Comparison of ENCODE assay signal across 8 mouse cellular contexts in the genomic region with DNA sequence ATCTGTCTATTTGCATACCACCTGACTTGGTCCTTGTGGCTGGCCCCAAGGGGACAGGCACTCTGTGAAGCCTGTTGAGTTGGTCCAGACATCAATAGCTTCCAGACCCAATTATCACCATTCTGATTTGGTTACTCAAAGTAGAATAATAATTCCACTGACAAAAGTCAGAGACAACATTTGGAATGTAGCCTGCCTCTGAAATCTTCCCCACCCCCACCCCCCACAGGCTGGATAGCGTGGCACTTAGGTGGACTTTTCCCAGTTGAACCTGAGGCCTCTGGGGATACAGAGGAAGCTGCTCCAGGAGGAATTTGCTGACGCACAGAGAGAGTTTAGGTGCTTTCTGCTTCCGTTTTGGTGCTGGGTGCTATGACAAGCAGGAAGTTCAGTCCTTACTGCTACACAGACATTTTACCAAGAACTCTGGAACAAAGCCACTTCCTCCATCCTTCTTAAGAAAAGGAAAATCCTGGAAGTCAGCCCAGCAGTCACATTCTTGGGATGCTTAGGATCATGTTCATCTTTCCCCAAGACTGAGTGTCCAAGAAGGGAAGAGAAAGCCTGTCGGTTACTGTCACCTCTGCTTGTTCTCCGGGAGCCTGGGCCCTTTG. TPM values are rescaled to one million over a fixed set of nuclear protein-coding genes. Genes with fewer than 3 reads are reported as not detected.
DNase-seq lines count a peak whose midpoint lies in the region; ATAC-seq and TF ChIP-seq lines count a peak whose summit lies in the region.
"Had no signal": no experiment of that assay in that cellular context is flagged by ENCODE, and none has a peak within 500 bp of the region (broad histone marks: within the 10 kb centered on the region; RNA-seq: fewer than 3 reads in every experiment).

No protein-coding gene starts in this region.

- in situ Hi-C loops in Patski (cut with MboI; ENCODE audit: low pct_unique_long_range_greater_than_20kb), result loop anchor here (5.0 kb wide), 1 partner anchor 124 kb away; no protein-coding TSS in a partner anchor

- POLR2A ChIA-PET in Patski (lab: Charles Lee), result interaction anchor here (0.6 to 2.9 kb wide), 7 partner anchors 9 to 1318 kb away, joined by 3 to 19 read pairs (median 4); partner anchors contain the start of gene Ddah1

- H3K9ac ChIP-seq in embryonic facial prominence, embryonic 13.5 days, result no peak overlapping the region
- H3K9ac ChIP-seq in hindbrain, embryonic 16.5 days (ENCODE audit: low read depth, low read length), result no peak overlapping the region
- no peak overlapping the region for H3K9ac ChIP-seq in lung, postnatal 0 days (replicated peaks; ENCODE audit: low read depth)
- H3K9ac ChIP-seq: midbrain, embryonic 12.5 days had no signal

- peak overlapping the region; percentile 30 for H3K27ac ChIP-seq in embryonic facial prominence, embryonic 13.5 days
- H3K27ac ChIP-seq in hindbrain, embryonic 16.5 days (ENCODE audit: low read depth, low read length), result peak overlapping the region; percentile 36
- peak overlapping the region; percentile 43 for H3K27ac ChIP-seq in lung, postnatal 0 days (ENCODE audit: low read length)
- H3K27ac ChIP-seq: midbrain, embryonic 12.5 days had no signal

- no peaks in the 10 kb centered on the region for H3K27me3 ChIP-seq in Patski
- H3K27me3 ChIP-seq in embryonic facial prominence, embryonic 13.5 days, result no peaks in the 10 kb centered on the region
- H3K27me3 ChIP-seq in hindbrain, embryonic 16.5 days (replicated peaks; ENCODE audit: control insufficient read depth, insufficient read depth, low read length), result no peaks in the 10 kb centered on the region
- H3K27me3 ChIP-seq in lung, postnatal 0 days (replicated peaks; ENCODE audit: insufficient read depth, low read length), result no peaks in the 10 kb centered on the region

- peak; percentile 51 for ATAC-seq in Patski
- no peak for ATAC-seq in embryonic facial prominence, embryonic 13.5 days (ENCODE audit: insufficient number of reproducible peaks, insufficient read depth, low FRiP score, low TSS enrichment, low read depth)
- ATAC-seq in hindbrain, embryonic 16.5 days, result no peak
- ATAC-seq in lung, postnatal 0 days, result peak; percentile 66

- CTCF ChIA-PET in Patski (lab: Charles Lee), result interaction anchor here (1.5 to 2.7 kb wide), 3 partner anchors 8 to 28 kb away, joined by 3 to 12 read pairs (median 5); no protein-coding TSS in a partner anchor

- no peak overlapping the region for H3K4me2 ChIP-seq in embryonic facial prominence, embryonic 13.5 days
- H3K4me2 ChIP-seq in hindbrain, embryonic 16.5 days (ENCODE audit: low read length), result no peak overlapping the region
- no peak overlapping the region for H3K4me2 ChIP-seq in lung, postnatal 0 days (replicated peaks; ENCODE audit: low read depth, low read length)
- H3K4me2 ChIP-seq: midbrain, embryonic 12.5 days had no signal

- no peak overlapping the region for H3K4me3 ChIP-seq in embryonic facial prominence, embryonic 13.5 days
- no peak overlapping the region for H3K4me3 ChIP-seq in hindbrain, embryonic 16.5 days (ENCODE audit: low read length)
- no peak overlapping the region for H3K4me3 ChIP-seq in lung, postnatal 0 days (ENCODE audit: low read depth, low read length)
- H3K4me3 ChIP-seq: midbrain, embryonic 12.5 days had no signal

- no peaks in the 10 kb centered on the region for H3K9me3 ChIP-seq in embryonic facial prominence, embryonic 13.5 days
- no peaks in the 10 kb centered on the region for H3K9me3 ChIP-seq in hindbrain, embryonic 16.5 days (ENCODE audit: control insufficient read depth, low read length)
- no peaks in the 10 kb centered on the region for H3K9me3 ChIP-seq in lung, postnatal 0 days (ENCODE audit: low read length)
- H3K9me3 ChIP-seq: midbrain, embryonic 12.5 days had no signal

- DNase-seq in Patski (ENCODE audit: low read depth, low spot score), result peak; percentile 83
- DNase-seq in lung, postnatal 0 days (ENCODE audit: low spot score), result peak; percentile 85
- no peak for DNase-seq in frontal cortex, postnatal 36 days (ENCODE audit: low spot score in 2 of 2)
- no peak for DNase-seq in layer of hippocampus, adult 11-12 months (ENCODE audit: low spot score)
- DNase-seq in natural killer cell, adult 2 months (ENCODE audit: low spot score in 2 of 2), result no peak

- no peaks in the 10 kb centered on the region for H3K36me3 ChIP-seq in embryonic facial prominence, embryonic 13.5 days
- no peaks in the 10 kb centered on the region for H3K36me3 ChIP-seq in hindbrain, embryonic 16.5 days (ENCODE audit: control insufficient read depth, insufficient read depth, low read length)
- no peaks in the 10 kb centered on the region for H3K36me3 ChIP-seq in lung, postnatal 0 days (ENCODE audit: insufficient read depth, low read length)
- H3K36me3 ChIP-seq: midbrain, embryonic 12.5 days had no signal

- 33% methylated on average over 5 of the region's 5 CpGs for WGBS in embryonic facial prominence, embryonic 13.5 days
- 55% methylated on average over 5 of the region's 5 CpGs for WGBS in hindbrain, embryonic 16.5 days
- 18% methylated on average over 5 of the region's 5 CpGs for WGBS in lung, postnatal 0 days

- TF ChIP-seq CTCF in Patski (IDR thresholded peaks at IDR 0.05), result no peak
- no peak for TF ChIP-seq CTCF in lung, postnatal 0 days (IDR thresholded peaks at IDR 0.05)

- TF ChIP-seq EP300 in lung, postnatal 0 days (IDR thresholded peaks at IDR 0.05), result peak; percentile 80

- H3K4me1 ChIP-seq in embryonic facial prominence, embryonic 13.5 days, result peaks cover 15% of the 10 kb centered on the region
- H3K4me1 ChIP-seq in hindbrain, embryonic 16.5 days (ENCODE audit: control insufficient read depth, insufficient read depth, low read depth, low read length), result peaks cover 10% of the 10 kb centered on the region
- H3K4me1 ChIP-seq in lung, postnatal 0 days (ENCODE audit: insufficient read depth, low read depth, low read length), result peaks cover 7% of the 10 kb centered on the region; the same call in 1 of the 2 replicates

RNA-seq across cellular contexts. Expression of gene Bcl10, which starts 36.6 kb away (rescaled TPM):
- polyA plus RNA-seq in Patski (2021), result 51.4 TPM
- polyA plus RNA-seq in embryonic facial prominence, embryonic 13.5 days (2015; fragmentation: Nextera tagmentation; extraction: Ambion mirVana), result 47.0 and 50.4 TPM in 2 replicates
- 33.6 and 33.7 TPM in 2 replicates for polyA plus RNA-seq in hindbrain, embryonic 16.5 days (2015; fragmentation: Nextera tagmentation; extraction: Ambion mirVana)
- 54.3 and 63.5 TPM in 2 replicates for polyA plus RNA-seq in lung, postnatal 0 days (2015; fragmentation: Nextera tagmentation; extraction: Ambion mirVana)

RNA-seq across cellular contexts. Expression of gene 2410004B18Rik, which starts 51.9 kb away (rescaled TPM):
- polyA plus RNA-seq in Patski (2021), result 44.8 TPM
- polyA plus RNA-seq in embryonic facial prominence, embryonic 13.5 days (2015; fragmentation: Nextera tagmentation; extraction: Ambion mirVana), result 50.7 and 61.1 TPM in 2 replicates
- polyA plus RNA-seq in hindbrain, embryonic 16.5 days (2015; fragmentation: Nextera tagmentation; extraction: Ambion mirVana), result 74.9 and 88.9 TPM in 2 replicates
- polyA plus RNA-seq in lung, postnatal 0 days (2015; fragmentation: Nextera tagmentation; extraction: Ambion mirVana), result 40.2 and 47.6 TPM in 2 replicates

Comparison
In these comparisons a context has a peak if more than half of its experiments do, and no peak if none do; other contexts are left out.
1. ATAC-seq: peak in Patski (single experiment) and lung, postnatal 0 days (single experiment); none in embryonic facial prominence, embryonic 13.5 days (single experiment) and hindbrain, embryonic 16.5 days (single experiment).
2. DNase-seq: peak in Patski (single experiment) and lung, postnatal 0 days (single experiment); none in frontal cortex, postnatal 36 days (0 of 2), layer of hippocampus, adult 11-12 months (single experiment) and natural killer cell, adult 2 months (0 of 2).
3. Peak in every context shown above with its lines, with median percentiles within 50 percentile points of each other: H3K27ac ChIP-seq.